Mouse (Mus musculus) heart, adult 8-10 months (tissue): ENCODE data around the gene Dnajc4. TPM values are rescaled to one million over a fixed set of nuclear protein-coding genes. Genes with fewer than 3 reads are reported as not detected.
"Not testable (repeated sequence)": the region's sequence is repeated elsewhere in the genome, so short reads cannot be mapped to it uniquely, and the experiment has no call there.

Experiments
- DNase-seq: peaks from one replicate; pipeline ENCODE4 v3.0.0; 2022; ENCODE audit warnings: low spot score
- total RNA-seq, 4 experiments: library from RNA; stranded (reverse); gene quantifications; 2 replicates each; pipeline ENCODE4 v1.2.4; 2022

Dnajc4 gene
- total RNA-seq, 4 experiments from 2014 or later: 48.7 to 62.9 (median 53.7) TPM

- DNase-seq: no peak
Measured at GRCm38 (mm10) chr19:6995255-6995991, 3.1 kb upstream of the Dnajc4 start.

GRCm38 (mm10) chr19:6994489-6994888, 2.1 kb upstream of the Dnajc4 start:
- no peak for DNase-seq

GRCm38 (mm10) chr19:6994002-6994401, 1.6 kb upstream of the Dnajc4 start:
- no peak for DNase-seq

- no peak for DNase-seq
Measured at GRCm38 (mm10) chr19:6993011-6993770, 819 bp upstream of the Dnajc4 start.

DNA sequence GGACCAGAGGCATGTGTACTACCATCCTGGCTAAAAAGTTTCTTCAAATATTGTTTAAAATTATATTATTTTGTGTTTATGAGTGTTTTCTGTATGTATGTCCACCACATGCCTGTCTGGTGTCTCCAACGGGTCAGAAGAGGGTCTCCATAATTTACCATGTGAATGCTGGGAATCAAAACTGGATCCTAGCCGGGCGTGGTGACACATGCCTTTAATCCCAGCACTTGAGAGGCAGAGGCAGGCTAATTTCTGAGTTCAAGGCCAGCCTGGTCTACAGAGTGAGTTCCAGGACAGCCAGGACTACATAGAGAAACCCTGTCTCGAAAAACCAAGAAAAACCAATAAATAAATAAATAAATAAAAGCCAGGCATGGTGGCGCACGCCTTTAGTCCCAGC, 1.2 kb downstream of the Dnajc4 start:
- DNase-seq: not testable (repeated sequence)

GRCm38 (mm10) chr19:6990712-6991111, 1.7 kb downstream of the Dnajc4 start:
- no peak for DNase-seq

DNA sequence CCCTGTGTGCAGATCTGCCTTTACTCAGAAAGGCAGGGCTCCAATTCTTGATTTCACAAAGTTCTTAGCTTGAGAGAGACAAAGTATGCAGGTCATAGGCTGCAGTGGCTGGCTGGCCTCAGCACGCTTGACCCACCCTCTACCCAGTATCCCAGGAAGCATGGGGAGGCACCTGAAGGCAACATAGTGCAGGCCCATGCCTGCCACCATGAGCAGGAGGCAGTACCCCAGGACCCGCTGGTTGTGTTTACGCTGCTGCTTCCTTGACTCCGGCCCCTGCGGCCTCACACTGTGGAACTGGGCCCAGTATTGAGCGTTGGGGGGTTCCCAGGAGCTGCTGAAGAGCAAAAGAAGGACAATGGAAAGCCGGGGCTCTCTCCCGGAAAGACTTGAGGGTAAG, 3.1 kb downstream of the Dnajc4 start:
- no peak for DNase-seq

GRCm38 (mm10) chr19:6987904-6988285, 4.5 kb downstream of the Dnajc4 start:
- no peak for DNase-seq

- no peak for DNase-seq
Measured at GRCm38 (mm10) chr19:6987061-6987903, 5.1 kb downstream of the Dnajc4 start, which contains the start of gene Vegfb. TSS of gene Vegfb (minus strand) at chr19:6987651.

GRCm38 (mm10) chr19:6985951-6986708, 6.2 kb downstream of the Dnajc4 start:
- no peak for DNase-seq

DNA sequence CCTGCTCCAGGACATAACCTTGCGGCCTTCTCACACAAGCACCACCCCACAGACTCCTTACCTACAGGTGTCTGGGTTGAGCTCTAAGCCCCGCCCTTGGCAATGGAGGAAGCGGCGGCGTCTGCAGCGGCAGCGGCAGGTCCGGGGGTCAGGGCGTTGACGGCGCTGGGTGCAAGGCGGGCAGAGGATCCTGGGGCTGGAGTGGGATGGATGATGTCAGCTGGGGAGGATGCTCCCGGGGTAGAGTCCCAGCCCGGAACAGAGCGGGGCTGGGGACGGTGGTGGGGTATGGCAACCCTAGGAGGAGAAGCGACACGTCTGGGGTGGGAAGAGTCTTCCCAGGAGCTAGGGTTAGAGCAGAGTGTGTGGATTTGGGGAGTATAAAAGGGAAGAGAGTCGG, 7.1 kb downstream of the Dnajc4 start:
- DNase-seq: no peak

GRCm38 (mm10) chr19:6983621-6984020, 8.8 kb downstream of the Dnajc4 start:
- DNase-seq: no peak

GRCm38 (mm10) chr19:6981465-6981864, 10.9 kb downstream of the Dnajc4 start:
- no peak for DNase-seq

- DNase-seq: peak; percentile 98
Measured at GRCm38 (mm10) chr19:6980381-6981093, 11.8 kb downstream of the Dnajc4 start, which contains the start of gene Fkbp2. TSS of gene Fkbp2 (minus strand) at chr19:6980501.

DNA sequence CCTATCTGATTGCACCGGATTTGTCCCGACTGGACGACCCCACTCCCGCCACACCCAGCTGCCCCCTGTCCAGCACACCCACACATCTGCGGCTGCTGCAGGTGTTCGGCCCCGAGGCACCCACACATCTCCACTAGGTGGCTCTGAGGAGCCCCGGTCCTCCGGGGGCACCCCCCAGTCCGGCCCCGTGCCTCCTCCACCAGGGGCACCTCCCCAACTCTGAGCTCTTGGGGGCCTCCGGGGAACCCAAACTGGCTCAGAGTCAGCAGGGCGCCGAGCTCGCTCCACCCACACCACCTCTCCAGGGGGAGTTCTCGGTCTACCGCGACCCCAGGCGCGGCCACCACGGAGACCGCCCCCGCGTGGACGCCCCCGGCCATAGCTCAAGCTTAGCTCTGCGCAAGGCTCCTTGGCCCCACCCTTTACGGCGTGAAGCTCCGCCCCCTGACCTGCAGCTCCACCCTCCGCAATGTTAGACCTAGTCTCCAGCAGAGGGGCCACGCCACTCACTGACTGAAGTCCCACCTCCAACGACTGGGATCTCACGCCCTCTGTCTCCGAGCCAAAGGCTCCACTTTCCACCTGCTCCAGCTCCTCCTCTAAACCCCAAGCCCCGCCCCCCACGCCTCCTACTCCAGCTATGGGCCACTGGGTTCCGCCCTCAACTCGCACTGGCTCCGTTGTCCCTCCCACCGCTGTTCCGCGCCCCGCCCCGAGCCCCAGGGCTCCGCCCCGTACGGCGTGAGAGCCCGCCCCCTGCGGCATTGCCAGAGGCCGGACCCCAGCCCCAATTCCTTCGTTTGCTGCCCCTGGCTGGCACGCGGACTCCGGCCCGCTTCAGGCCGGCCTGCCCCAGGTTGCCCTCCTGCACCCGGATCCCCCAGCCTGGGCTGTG, 12.6 kb downstream of the Dnajc4 start:
- DNase-seq: peak; percentile 99

GRCm38 (mm10) chr19:6979001-6979479, 13.3 kb downstream of the Dnajc4 start:
- no peak for DNase-seq

GRCm38 (mm10) chr19:6978639-6978974, 13.8 kb downstream of the Dnajc4 start:
- DNase-seq: no peak

DNA sequence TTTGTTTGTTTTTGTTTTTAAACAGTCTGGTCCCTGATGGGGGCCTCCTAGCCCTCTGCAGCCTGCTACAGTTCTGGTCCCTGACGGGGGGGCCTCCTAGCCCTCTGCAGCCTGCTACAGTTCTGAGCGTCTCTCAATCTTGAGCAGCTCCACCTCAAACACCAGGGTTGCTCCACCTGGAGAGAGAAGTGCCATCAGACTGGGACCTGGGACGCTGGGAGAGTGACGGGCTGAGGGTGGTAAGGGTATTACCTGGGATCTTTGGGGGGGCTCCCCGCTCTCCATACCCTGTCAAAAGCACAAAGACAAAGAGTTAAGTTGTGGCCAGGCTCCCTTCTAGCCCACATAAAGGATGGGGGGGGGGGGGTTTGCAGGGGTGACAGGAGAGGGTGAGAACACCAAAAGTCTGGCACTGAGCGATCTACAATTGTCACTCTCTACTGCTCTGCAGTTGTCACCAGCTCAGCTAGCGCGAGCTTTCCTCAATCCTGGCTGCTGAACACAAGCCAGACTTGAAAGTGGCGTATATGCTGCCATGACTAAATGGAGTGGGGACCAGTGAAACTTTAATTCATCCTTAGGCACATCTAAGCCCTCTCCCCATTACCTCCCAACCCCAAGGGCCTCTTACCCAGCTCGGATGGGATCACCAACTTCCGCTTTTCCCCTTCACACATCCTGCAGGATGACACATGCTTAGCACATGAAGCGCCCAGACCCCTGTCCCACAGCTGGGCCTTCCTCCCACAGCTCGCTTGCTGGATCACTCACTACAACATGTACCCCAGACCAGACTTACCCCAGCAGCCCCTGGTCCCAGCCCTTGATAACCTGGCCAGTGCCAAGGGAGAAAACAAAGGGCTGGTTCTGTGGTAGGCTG, 14.4 kb downstream of the Dnajc4 start:
- DNase-seq: no peak
